Mouse (Mus musculus) kidney, adult 2 months (tissue): ENCODE data around the gene Apoa1. TPM values are rescaled to one million over a fixed set of nuclear protein-coding genes. Genes with fewer than 3 reads are reported as not detected.

Experiments
- DNase-seq: peaks from one replicate; pipeline ENCODE4 v3.0.0; 2021
- H3K27ac ChIP-seq: fragments of 200-500 bp; 2 replicates; pipeline ENCODE4 v1.5.1; 2012; ENCODE audit warnings: low read depth, low read length, control low read depth, inconsistent platforms; ENCODE audit not compliant: insufficient read depth
- H3K27me3 ChIP-seq: fragments of 200-500 bp; replicated peaks from 2 replicates; pipeline ENCODE4 v1.6.1; 2012; ENCODE audit warnings: mild to moderate bottlenecking, moderate library complexity, low read length, inconsistent platforms; ENCODE audit not compliant: control insufficient read depth, insufficient read depth
- H3K36me3 ChIP-seq: fragments of 200-500 bp; 2 replicates; pipeline ENCODE4 v1.6.1; 2012; ENCODE audit warnings: mild to moderate bottlenecking, moderate library complexity, low read length, inconsistent platforms; ENCODE audit not compliant: control insufficient read depth, insufficient read depth
- H3K4me1 ChIP-seq: fragments of 200-500 bp; 2 replicates; pipeline ENCODE4 v1.6.1; 2011; ENCODE audit warnings: low read length; ENCODE audit not compliant: control insufficient read depth, insufficient read depth
- H3K4me3 ChIP-seq: fragments of 200-500 bp; 2 replicates; pipeline ENCODE4 v1.5.1; 2011; ENCODE audit warnings: mild to moderate bottlenecking, low read depth, low read length, control low read depth; ENCODE audit not compliant: insufficient read depth
- CTCF ChIP-seq: fragments of 200-500 bp; conservative IDR thresholded peaks from 2 replicates; pipeline ENCODE4 v1.5.1; 2011; ENCODE audit warnings: low read depth, mild to moderate bottlenecking, control low read depth, low read length, moderate library complexity, mixed read lengths; ENCODE audit not compliant: insufficient read depth, insufficient read length
- POLR2A ChIP-seq: fragments of 200-500 bp; IDR thresholded peaks from one replicate; pipeline ENCODE4 v1.6.1; 2011; ENCODE audit warnings: low read depth, low read length, control low read depth
- WGBS: fragments of 180-500 bp; shearing (Covaris S2); methylation state at CpG from one replicate; pipeline ENCODE4 v1.1.7; 2018; 5-methylcytosine and 5-hydroxymethylcytosine counted together
- polyA plus RNA-seq: library from polyadenylated mRNA; depleted of rRNA; stranded (reverse); fragments of >200 nt; gene quantifications from 2 replicates; pipeline ENCODE4 v1.2.3, GENCODE M21; 2012

Gene Apoa1
- polyA plus RNA-seq, 1 experiment: 1.0 TPM

- peak; percentile 66 for DNase-seq
- Histone ChIP-seq H3K27me3 (no peaks in the 10 kb centered on the region), H3K36me3 (peaks cover 5% of the 10 kb centered on the region), H3K4me1 (peaks cover 5% of the 10 kb centered on the region), H3K4me3 (no peak overlapping the region), H3K27ac (no peak overlapping the region)
- 60% methylated on average over 5 of the region's 5 CpGs for WGBS
- TF ChIP-seq POLR2A (no peak), CTCF (no peak)
Measured at GRCm38 (mm10) chr9:46224945-46225660, 3.3 kb upstream of the Apoa1 start.

DNA sequence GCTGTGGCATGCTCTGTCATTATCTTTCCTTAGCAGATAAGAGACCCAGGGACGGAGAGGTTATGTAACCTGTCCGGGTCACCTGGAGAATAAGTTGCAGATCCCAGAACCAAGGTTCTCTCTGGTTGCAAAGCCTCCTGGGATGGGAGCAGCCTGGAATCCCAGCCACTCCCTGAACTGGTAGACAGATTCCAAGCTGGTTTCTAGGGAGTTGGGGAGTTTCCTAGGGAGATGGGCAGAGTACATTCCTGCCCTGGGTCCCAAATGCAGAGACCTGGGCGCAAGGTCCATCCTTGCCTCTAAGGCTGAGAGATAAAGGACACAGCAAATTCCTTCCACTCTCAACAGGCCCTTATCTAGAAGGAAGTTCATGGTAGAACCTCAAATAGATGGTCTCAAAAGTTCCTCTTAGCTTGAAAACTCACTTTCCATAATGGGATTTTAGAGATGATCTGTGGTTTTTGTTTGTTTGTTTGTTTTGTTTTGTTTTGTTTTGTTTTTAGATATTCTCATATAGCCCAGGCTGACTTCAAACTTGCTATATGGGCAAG, 1.2 kb upstream of the Apoa1 start:
- TF ChIP-seq POLR2A: no peak
- no peak for TF ChIP-seq CTCF
- Histone ChIP-seq H3K27me3 (no peaks in the 10 kb centered on the region), H3K4me3 (no peak overlapping the region), H3K27ac (no peak overlapping the region), H3K4me1 (peaks cover 5% of the 10 kb centered on the region), H3K36me3 (no peaks in the 10 kb centered on the region)
- 85% methylated on average over 3 of the region's 3 CpGs for WGBS
- no peak for DNase-seq

GRCm38 (mm10) chr9:46229573-46230449, 1.4 kb downstream of the Apoa1 start:
- H3K27ac ChIP-seq: no peak overlapping the region
- H3K36me3 ChIP-seq: no peaks in the 10 kb centered on the region
- H3K4me1 ChIP-seq: no peaks in the 10 kb centered on the region
- H3K27me3 ChIP-seq: no peaks in the 10 kb centered on the region
- peak; percentile 93 for DNase-seq
- WGBS: 15% methylated on average over 37 of the region's 37 CpGs
- TF ChIP-seq CTCF (peak; percentile 78), POLR2A (no peak)
- H3K4me3 ChIP-seq: peak overlapping the region; percentile 30

- H3K27ac ChIP-seq: no peak overlapping the region
Measured at GRCm38 (mm10) chr9:46230450-46230975, 2.1 kb downstream of the Apoa1 start.

DNA sequence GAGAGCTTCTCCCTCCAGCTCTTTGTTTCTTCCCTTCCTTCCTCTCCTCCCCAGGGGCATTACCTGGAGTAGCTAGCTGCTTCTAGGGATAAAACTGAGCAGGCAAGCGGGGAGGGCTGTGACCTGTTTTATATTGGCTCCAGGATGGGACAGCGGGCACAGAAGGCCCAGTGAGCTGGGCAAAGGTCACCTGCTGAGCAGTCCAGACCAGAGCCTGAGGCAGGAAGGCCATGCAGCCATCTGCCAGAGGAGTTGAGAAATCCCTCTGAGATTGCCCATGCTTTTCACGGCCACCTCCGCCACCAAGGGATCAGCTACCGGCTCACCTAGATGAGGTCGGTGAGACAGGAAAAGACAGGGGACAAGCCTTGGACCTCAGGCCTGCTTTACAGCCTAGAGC, 6.8 kb downstream of the Apoa1 start:
- peak overlapping the region; percentile 41; the same call in 1 of the 2 replicates for H3K27ac ChIP-seq
- no peak overlapping the region for H3K4me3 ChIP-seq
- H3K4me1 ChIP-seq: 0 out of 2 replicates have a peak, but pooled peaks cover 6% of the 10 kb centered on the region
- peak; percentile 87 for DNase-seq
- TF ChIP-seq CTCF: no peak
- no peak for TF ChIP-seq POLR2A
- WGBS: 63% methylated on average over 6 of the region's 6 CpGs
- H3K27me3 ChIP-seq: no peaks in the 10 kb centered on the region
- no peaks in the 10 kb centered on the region for H3K36me3 ChIP-seq

More at GRCm38 (mm10) chr9:46230450-46230975, 2.1 kb downstream of the Apoa1 start:
- peak overlapping the region; percentile 30 for H3K4me3 ChIP-seq
- H3K27me3 ChIP-seq: no peaks in the 10 kb centered on the region
- no peaks in the 10 kb centered on the region for H3K36me3 ChIP-seq
- WGBS: 33% methylated on average over 13 of the region's 13 CpGs
- DNase-seq: no peak
- TF ChIP-seq CTCF (no peak; the same call in 1 of the 2 replicates), POLR2A (no peak)
- 0 out of 2 replicates have a peak, but pooled peaks cover 2% of the 10 kb centered on the region for H3K4me1 ChIP-seq

GRCm38 (mm10) chr9:46235596-46235648, 7.0 kb downstream of the Apoa1 start, which contains the start of gene Apoc3:
Gene Apoc3 (minus strand): TSS chr9:46235636.
- Histone ChIP-seq H3K4me1 (0 out of 2 replicates have a peak, but pooled peaks cover 6% of the 10 kb centered on the region), H3K36me3 (no peaks in the 10 kb centered on the region), H3K27ac (peak within 1 kb of the TSS; percentile 41; the same call in 1 of the 2 replicates), H3K4me3 (no peak within 1 kb of the TSS), H3K27me3 (no peaks in the 10 kb centered on the region)
- DNase-seq: no peak
- TF ChIP-seq CTCF (no peak), POLR2A (no peak)

DNA sequence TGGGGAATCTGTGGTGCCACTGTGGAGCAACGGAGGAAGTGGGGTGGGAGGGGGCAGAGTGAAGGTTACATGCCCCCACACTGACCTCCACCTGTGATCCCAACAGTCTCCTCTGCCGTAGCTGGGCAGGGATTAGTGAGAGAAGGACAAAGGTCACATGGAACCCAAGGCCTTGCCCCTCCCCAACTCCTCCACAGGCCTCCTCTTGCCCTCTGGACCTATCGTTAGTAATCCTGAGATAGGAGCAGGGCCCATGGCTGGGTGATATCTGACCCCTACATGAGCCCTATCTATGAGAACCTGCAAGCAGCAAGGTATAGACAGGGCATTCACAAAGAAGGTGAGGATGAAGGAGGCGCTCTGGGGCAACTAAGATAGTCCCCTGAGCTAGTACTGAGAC, 7.3 kb downstream of the Apoa1 start:
- TF ChIP-seq CTCF (no peak), POLR2A (no peak)
- peak; percentile 75 for DNase-seq
- Histone ChIP-seq H3K27me3 (no peaks in the 10 kb centered on the region), H3K36me3 (no peaks in the 10 kb centered on the region), H3K27ac (peak overlapping the region; percentile 41; the same call in 1 of the 2 replicates), H3K4me3 (no peak overlapping the region), H3K4me1 (0 out of 2 replicates have a peak, but pooled peaks cover 6% of the 10 kb centered on the region)
- 69% methylated on average over 4 of the region's 4 CpGs for WGBS
